ENCODE assay signal across 8 mouse cellular contexts in genomic region chr1:59763781-59764251, GRCm38 (mm10). TPM values are rescaled to one million over a fixed set of nuclear protein-coding genes. Genes with fewer than 3 reads are reported as not detected.
DNase-seq lines count a peak whose midpoint lies in the region; ATAC-seq and TF ChIP-seq lines count a peak whose summit lies in the region.

No protein-coding gene starts in this region.

- WGBS in kidney, adult 2 months = 1% methylated on average over 53 of the region's 55 CpGs
- WGBS in liver, embryonic 14.5 days (ENCODE audit: insufficient replicate concordance) = under 1% methylated on average over 54 of the region's 55 CpGs
- WGBS in neural tube, embryonic 12.5 days = under 1% methylated on average over 55 of the region's 55 CpGs

- peak overlapping the region; percentile 99 for H3K4me2 ChIP-seq in liver, embryonic 14.5 days (ENCODE audit: low read depth)
- H3K4me2 ChIP-seq in neural tube, embryonic 12.5 days (replicated peaks) = peak overlapping the region; percentile 76

- peak; percentile 56 for ATAC-seq in granulocyte monocyte progenitor cell, adult 5-6 weeks (replicated peaks; ENCODE audit: poor library complexity, severe bottlenecking)
- peak; percentile 44 for ATAC-seq in liver, embryonic 14.5 days (ENCODE audit: insufficient read depth)
- peak; percentile 72 for ATAC-seq in neural tube, embryonic 12.5 days (ENCODE audit: low FRiP score, low read depth)

- H3K4me1 ChIP-seq in kidney, adult 2 months (ENCODE audit: control insufficient read depth, insufficient read depth, low read length) = peaks cover 2% of the 10 kb centered on the region; the same call in 1 of the 2 replicates
- H3K4me1 ChIP-seq in liver, embryonic 14.5 days (replicated peaks; ENCODE audit: control insufficient read depth in 2 of 2, insufficient read depth in 2 of 2, low read length in 1 of 2) = peaks cover 4 to 5% of the 10 kb centered on the region in 2 experiments; a peak in 3 of 4 replicates
- peaks cover 10% of the 10 kb centered on the region for H3K4me1 ChIP-seq in neural tube, embryonic 12.5 days

- peak overlapping the region; percentile 96 for H3K4me3 ChIP-seq in kidney, adult 2 months (ENCODE audit: insufficient read depth, low read depth, low read length)
- peak overlapping the region; percentile 85 to 98 for H3K4me3 ChIP-seq in liver, embryonic 14.5 days (ENCODE audit: insufficient read depth in 1 of 2, low read depth in 2 of 2, low read length in 2 of 2)
- H3K4me3 ChIP-seq in neural tube, embryonic 12.5 days = peak overlapping the region; percentile 90

- TF ChIP-seq EP300 in liver, embryonic 14.5 days (IDR thresholded peaks at IDR 0.05; ENCODE audit: low read depth) = no peak

- H3K9me3 ChIP-seq in liver, embryonic 14.5 days (ENCODE audit: control insufficient read depth, low read length) = no peaks in the 10 kb centered on the region
- no peaks in the 10 kb centered on the region for H3K9me3 ChIP-seq in neural tube, embryonic 12.5 days

- TF ChIP-seq CTCF in kidney, adult 2 months (conservative IDR thresholded peaks at IDR 0.05; ENCODE audit: insufficient read depth, insufficient read length, low read depth, low read length) = no peak
- TF ChIP-seq CTCF in liver, embryonic 14.5 days (IDR thresholded peaks at IDR 0.05; ENCODE audit: low read depth) = no peak

- H3K27me3 ChIP-seq in kidney, adult 2 months (replicated peaks; ENCODE audit: control insufficient read depth, insufficient read depth, low read length) = no peaks in the 10 kb centered on the region
- H3K27me3 ChIP-seq in liver, embryonic 14.5 days (ENCODE audit: control insufficient read depth, insufficient read depth, low read length) = no peaks in the 10 kb centered on the region
- H3K27me3 ChIP-seq in neural tube, embryonic 12.5 days (replicated peaks) = no peaks in the 10 kb centered on the region

- no peaks in the 10 kb centered on the region for H3K36me3 ChIP-seq in kidney, adult 2 months (ENCODE audit: control insufficient read depth, insufficient read depth, low read length)
- no peaks in the 10 kb centered on the region for H3K36me3 ChIP-seq in liver, embryonic 14.5 days (replicated peaks; ENCODE audit: control insufficient read depth, insufficient read depth, low read depth)
- H3K36me3 ChIP-seq in neural tube, embryonic 12.5 days = no peaks in the 10 kb centered on the region

- TF ChIP-seq POLR2A in kidney, adult 2 months (IDR thresholded peaks at IDR 0.05; ENCODE audit: low read depth, low read length) = no peak

- H3K27ac ChIP-seq in kidney, adult 2 months (ENCODE audit: insufficient read depth, low read depth, low read length) = peak overlapping the region; percentile 87
- peak overlapping the region; percentile 57 for H3K27ac ChIP-seq in liver, embryonic 14.5 days
- peak overlapping the region; percentile 99 for H3K27ac ChIP-seq in neural tube, embryonic 12.5 days

- DNase-seq in A20 (ENCODE audit: low read depth, low spot score) (peak; percentile 85), NIH3T3 (ENCODE audit: low read depth) (peak; percentile 70)
- peak; percentile 68 for DNase-seq in embryo, embryonic 10.5 days (ENCODE audit: low spot score)
- DNase-seq in kidney, adult 2 months = peak; percentile 65
- DNase-seq in liver, embryonic 14.5 days (ENCODE audit: low read depth in 3 of 3, low spot score in 3 of 3) = no peak
- no peak for DNase-seq in c-Kit-positive CD71-positive TER-119-positive erythroid progenitor cells, embryonic 14.5 days (ENCODE audit: low spot score)

- H3K9ac ChIP-seq in liver, embryonic 14.5 days (replicated peaks) = peak overlapping the region; percentile 79
- peak overlapping the region; percentile 94 for H3K9ac ChIP-seq in neural tube, embryonic 12.5 days

RNA-seq across cellular contexts. Expression of gene Bmpr2, which starts 0.6 kb away (rescaled TPM):
- total RNA-seq in granulocyte monocyte progenitor cell, adult 5-6 weeks (2014; fragmentation: Nextera tagmentation) = 12.5 and 14.5 TPM in 2 replicates
- 5.7 and 11.8 TPM in 2 replicates for total RNA-seq in granulocyte monocyte progenitor cell, adult 5-6 weeks (2017)
- polyA plus RNA-seq in kidney, adult 2 months (2012; rRNA removed) = 7.0 and 8.1 TPM in 2 replicates
- 0.88 and 1.0 TPM in 2 replicates for polyA plus RNA-seq in liver, embryonic 14.5 days (2012; rRNA removed)
- polyA plus RNA-seq in liver, embryonic 14.5 days (2014; fragmentation: Nextera tagmentation; extraction: Ambion mirVana) = 1.0 and 1.1 TPM in 2 replicates
- polyA plus RNA-seq in neural tube, embryonic 12.5 days (2016; fragmentation: Nextera tagmentation; extraction: Ambion mirVana) = 11.8 and 13.3 TPM in 2 replicates

Comparison
In these comparisons a context has a peak if more than half of its experiments do, and no peak if none do; other contexts are left out.
1. DNase-seq: peak in A20 (single experiment), NIH3T3 (single experiment), embryo, embryonic 10.5 days (single experiment) and kidney, adult 2 months (single experiment); none in liver, embryonic 14.5 days (0 of 3) and c-Kit-positive CD71-positive TER-119-positive erythroid progenitor cells, embryonic 14.5 days (single experiment).
2. Peak in every context shown above with its lines, with median percentiles within 50 percentile points of each other: ATAC-seq, H3K27ac ChIP-seq and H3K4me3 ChIP-seq.